Mouse (Mus musculus): ENCODE data around the gene Dgcr6.

Gene Dgcr6

GRCm38 (mm10) chr16:18080171-18080570 lies 27.5 kb downstream of the Dgcr6 start:
- no peak for DNase-seq (ENCODE audit: low read depth, low spot score)
- no peaks in the 10 kb centered on the region for H3K27me3 ChIP-seq (ENCODE audit: control insufficient read depth, insufficient read depth, low read length, poor library complexity, severe bottlenecking)

GRCm38 (mm10) chr16:18081149-18081827 lies 28.6 kb downstream of the Dgcr6 start:
- Histone ChIP-seq H3K36me3 (ENCODE audit: control insufficient read depth, insufficient read depth, low read length, poor library complexity, severe bottlenecking) (no peaks in the 10 kb centered on the region), H3K27me3 (ENCODE audit: control insufficient read depth, insufficient read depth, low read length, poor library complexity, severe bottlenecking) (no peaks in the 10 kb centered on the region)
- DNase-seq (ENCODE audit: low read depth, low spot score): peak; percentile 11

More at GRCm38 (mm10) chr16:18080171-18080570, 27.5 kb downstream of the Dgcr6 start:
- H3K36me3 ChIP-seq (ENCODE audit: control insufficient read depth, insufficient read depth, low read length, poor library complexity, severe bottlenecking): no peaks in the 10 kb centered on the region

- H3K27me3 ChIP-seq (ENCODE audit: control insufficient read depth, insufficient read depth, low read length, poor library complexity, severe bottlenecking): no peaks in the 10 kb centered on the region
- no peaks in the 10 kb centered on the region for H3K36me3 ChIP-seq (ENCODE audit: control insufficient read depth, insufficient read depth, low read length, poor library complexity, severe bottlenecking)
- DNase-seq (ENCODE audit: low read depth, low spot score): no peak
Measured at GRCm38 (mm10) chr16:18082291-18082690, 29.6 kb downstream of the Dgcr6 start.

- Histone ChIP-seq H3K36me3 (ENCODE audit: control insufficient read depth, insufficient read depth, low read length, poor library complexity, severe bottlenecking) (no peaks in the 10 kb centered on the region), H3K27me3 (ENCODE audit: control insufficient read depth, insufficient read depth, low read length, poor library complexity, severe bottlenecking) (no peaks in the 10 kb centered on the region)
- DNase-seq (ENCODE audit: low read depth, low spot score): no peak
Measured at GRCm38 (mm10) chr16:18083231-18083951, 30.7 kb downstream of the Dgcr6 start.

- no peaks in the 10 kb centered on the region for H3K27me3 ChIP-seq (ENCODE audit: control insufficient read depth, insufficient read depth, low read length, poor library complexity, severe bottlenecking)
- DNase-seq (ENCODE audit: low read depth, low spot score): no peak
- no peaks in the 10 kb centered on the region for H3K36me3 ChIP-seq (ENCODE audit: control insufficient read depth, insufficient read depth, low read length, poor library complexity, severe bottlenecking)
Measured at GRCm38 (mm10) chr16:18084262-18084661, 31.6 kb downstream of the Dgcr6 start.

GRCm38 (mm10) chr16:18087101-18087500 lies 34.4 kb downstream of the Dgcr6 start:
- no peaks in the 10 kb centered on the region for H3K27me3 ChIP-seq (ENCODE audit: control insufficient read depth, insufficient read depth, low read length, poor library complexity, severe bottlenecking)
- H3K36me3 ChIP-seq (ENCODE audit: control insufficient read depth, insufficient read depth, low read length, poor library complexity, severe bottlenecking): no peaks in the 10 kb centered on the region
- DNase-seq (ENCODE audit: low read depth, low spot score): no peak

- Histone ChIP-seq H3K27me3 (ENCODE audit: control insufficient read depth, insufficient read depth, low read length, poor library complexity, severe bottlenecking) (no peaks in the 10 kb centered on the region), H3K36me3 (ENCODE audit: control insufficient read depth, insufficient read depth, low read length, poor library complexity, severe bottlenecking) (no peaks in the 10 kb centered on the region)
- DNase-seq (ENCODE audit: low read depth, low spot score): no peak
Measured at GRCm38 (mm10) chr16:18096348-18096747, 43.7 kb downstream of the Dgcr6 start.

- Histone ChIP-seq H3K27me3 (ENCODE audit: control insufficient read depth, insufficient read depth, low read length, poor library complexity, severe bottlenecking) (no peaks in the 10 kb centered on the region), H3K36me3 (ENCODE audit: control insufficient read depth, insufficient read depth, low read length, poor library complexity, severe bottlenecking) (no peaks in the 10 kb centered on the region)
- no peak for DNase-seq (ENCODE audit: low read depth, low spot score)
Measured at GRCm38 (mm10) chr16:18102816-18103215, 50.2 kb downstream of the Dgcr6 start.

- no peaks in the 10 kb centered on the region for H3K27me3 ChIP-seq (ENCODE audit: control insufficient read depth, insufficient read depth, low read length, poor library complexity, severe bottlenecking)
- no peaks in the 10 kb centered on the region for H3K36me3 ChIP-seq (ENCODE audit: control insufficient read depth, insufficient read depth, low read length, poor library complexity, severe bottlenecking)
- no peak for DNase-seq (ENCODE audit: low read depth, low spot score)
Measured at GRCm38 (mm10) chr16:18103366-18103765, 50.7 kb downstream of the Dgcr6 start.

GRCm38 (mm10) chr16:18103808-18104207 lies 51.1 kb downstream of the Dgcr6 start:
- Histone ChIP-seq H3K36me3 (ENCODE audit: control insufficient read depth, insufficient read depth, low read length, poor library complexity, severe bottlenecking) (no peaks in the 10 kb centered on the region), H3K27me3 (ENCODE audit: control insufficient read depth, insufficient read depth, low read length, poor library complexity, severe bottlenecking) (no peaks in the 10 kb centered on the region)
- no peak for DNase-seq (ENCODE audit: low read depth, low spot score)

- Histone ChIP-seq H3K36me3 (ENCODE audit: control insufficient read depth, insufficient read depth, low read length, poor library complexity, severe bottlenecking) (no peaks in the 10 kb centered on the region), H3K27me3 (ENCODE audit: control insufficient read depth, insufficient read depth, low read length, poor library complexity, severe bottlenecking) (no peaks in the 10 kb centered on the region)
- peak; percentile 50 for DNase-seq (ENCODE audit: low read depth, low spot score)
Measured at GRCm38 (mm10) chr16:18108221-18108966, 55.7 kb downstream of the Dgcr6 start.

- Histone ChIP-seq H3K27me3 (ENCODE audit: control insufficient read depth, insufficient read depth, low read length, poor library complexity, severe bottlenecking) (no peaks in the 10 kb centered on the region), H3K36me3 (ENCODE audit: control insufficient read depth, insufficient read depth, low read length, poor library complexity, severe bottlenecking) (no peaks in the 10 kb centered on the region)
- DNase-seq (ENCODE audit: low read depth, low spot score): no peak
Measured at GRCm38 (mm10) chr16:18111042-18111441, 58.4 kb downstream of the Dgcr6 start.

- Histone ChIP-seq H3K36me3 (ENCODE audit: control insufficient read depth, insufficient read depth, low read length, poor library complexity, severe bottlenecking) (no peaks in the 10 kb centered on the region), H3K27me3 (ENCODE audit: control insufficient read depth, insufficient read depth, low read length, poor library complexity, severe bottlenecking) (no peaks in the 10 kb centered on the region)
- no peak for DNase-seq (ENCODE audit: low read depth, low spot score)
Measured at GRCm38 (mm10) chr16:18116467-18116866, 63.8 kb downstream of the Dgcr6 start.

- Histone ChIP-seq H3K36me3 (ENCODE audit: control insufficient read depth, insufficient read depth, low read length, poor library complexity, severe bottlenecking) (no peaks in the 10 kb centered on the region), H3K27me3 (ENCODE audit: control insufficient read depth, insufficient read depth, low read length, poor library complexity, severe bottlenecking) (no peaks in the 10 kb centered on the region)
- DNase-seq (ENCODE audit: low read depth, low spot score): no peak
Measured at GRCm38 (mm10) chr16:18118285-18118684, 65.6 kb downstream of the Dgcr6 start.
